Mouse (Mus musculus) liver, embryonic 13.5 days (tissue): ENCODE measurements around the gene Zfp36l1. TPM values are rescaled to one million over a fixed set of nuclear protein-coding genes. Genes with fewer than 3 reads are reported as not detected.

Source experiments
- ATAC-seq: fragments of 200-750 bp; cut with Nextera tagmentation; 2 replicates; pipeline ENCODE4 v1.8.0; 2017; ENCODE audit warnings: low read depth, mild to moderate bottlenecking, moderate number of reproducible peaks, moderate library complexity
- DNase-seq: peaks from one replicate; pipeline ENCODE4 v3.0.0; 2022
- H3K27ac ChIP-seq: fragments of 300-500 bp; sonication (generic); 2 replicates; pipeline ENCODE4 v1.5.1; 2015; ENCODE audit warnings: moderate library complexity, mild to moderate bottlenecking, inconsistent platforms
- H3K27me3 ChIP-seq: fragments of 300-500 bp; sonication (generic); 2 replicates; pipeline ENCODE4 v1.6.1; 2015; ENCODE audit warnings: mild to moderate bottlenecking, inconsistent platforms
- H3K36me3 ChIP-seq: fragments of 300-500 bp; sonication (generic); 2 replicates; pipeline ENCODE4 v1.6.1; 2015; ENCODE audit warnings: mild to moderate bottlenecking, inconsistent platforms
- H3K4me1 ChIP-seq: fragments of 300-500 bp; sonication (generic); replicated peaks from 2 replicates; pipeline ENCODE4 v1.6.1; 2015; ENCODE audit warnings: inconsistent platforms
- H3K4me2 ChIP-seq: fragments of 300-500 bp; sonication (generic); 2 replicates; pipeline ENCODE4 v1.6.1; 2015; ENCODE audit warnings: inconsistent platforms, mild to moderate bottlenecking, moderate library complexity
- H3K4me3 ChIP-seq: fragments of 300-500 bp; sonication (generic); replicated peaks from 2 replicates; pipeline ENCODE4 v1.5.1; 2015; ENCODE audit warnings: mild to moderate bottlenecking, inconsistent platforms
- H3K9ac ChIP-seq: fragments of 300-500 bp; sonication (generic); 2 replicates; pipeline ENCODE4 v1.6.1; 2015; ENCODE audit warnings: mild to moderate bottlenecking, inconsistent platforms
- H3K9me3 ChIP-seq: fragments of 300-500 bp; sonication (generic); replicated peaks from 2 replicates; pipeline ENCODE4 v1.6.1; 2016; ENCODE audit warnings: inconsistent platforms
- WGBS: fragments of 180-500 bp; shearing (Covaris S2); methylation state at CpG from one replicate; pipeline ENCODE4 v1.1.7; 2015; ENCODE audit not compliant: insufficient replicate concordance; 5-methylcytosine and 5-hydroxymethylcytosine counted together
- polyA plus RNA-seq: library from polyadenylated mRNA; unstranded; fragments of >200 nt; fragmentation: Nextera tagmentation; extraction: Ambion mirVana; gene quantifications from 2 replicates; pipeline ENCODE4 v1.2.1, GENCODE M21; 2015

Gene Zfp36l1
- polyA plus RNA-seq, 1 experiment from 2014 or later, result 18.3 TPM

DNA sequence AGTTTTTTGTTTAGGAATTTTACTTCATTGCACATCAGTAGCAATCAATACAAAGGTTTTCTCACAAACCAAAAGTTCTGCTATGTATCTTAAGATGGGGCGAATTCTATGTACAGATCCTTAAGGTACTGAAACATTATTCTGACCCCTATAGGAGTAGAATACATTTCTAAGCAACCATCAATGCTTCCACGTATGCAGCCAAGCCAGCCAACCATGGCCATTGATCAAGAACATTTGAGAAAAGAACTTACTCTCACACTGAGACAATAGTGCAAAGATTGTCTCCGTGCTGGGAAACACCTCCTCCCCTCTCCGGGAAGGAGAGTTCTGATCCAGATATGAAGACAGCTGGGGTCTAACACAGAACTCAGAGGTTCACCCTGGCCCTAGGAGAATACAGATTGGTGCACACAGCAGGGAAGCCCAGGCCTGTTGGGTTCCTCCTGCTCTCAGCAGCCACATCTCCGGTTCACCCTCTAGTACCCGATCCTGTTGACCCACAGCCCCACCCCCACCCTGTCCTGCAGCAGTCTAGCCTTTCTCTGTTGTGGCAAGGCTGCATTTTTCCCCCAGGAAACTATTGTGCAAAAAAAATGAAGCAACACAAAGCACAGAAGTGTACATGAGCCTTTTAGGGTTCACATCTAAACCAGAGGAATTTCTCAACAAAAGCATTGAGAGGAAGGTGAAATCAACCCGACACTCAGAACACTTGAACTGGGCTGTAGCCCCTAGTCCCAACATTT is 49.2 kb downstream of the Zfp36l1 start:
- Histone ChIP-seq H3K36me3 (no peaks in the 10 kb centered on the region), H3K4me3 (no peak overlapping the region), H3K9ac (no peak overlapping the region), H3K27ac (no peak overlapping the region), H3K4me2 (no peak overlapping the region), H3K27me3 (no peaks in the 10 kb centered on the region), H3K9me3 (no peaks in the 10 kb centered on the region), H3K4me1 (peaks cover 56% of the 10 kb centered on the region)
- 0 out of 2 replicates have a peak, but pooled peaks have one; percentile 45 for ATAC-seq
- 44% methylated on average over 7 of the region's 7 CpGs for WGBS
- DNase-seq, result no peak

DNA sequence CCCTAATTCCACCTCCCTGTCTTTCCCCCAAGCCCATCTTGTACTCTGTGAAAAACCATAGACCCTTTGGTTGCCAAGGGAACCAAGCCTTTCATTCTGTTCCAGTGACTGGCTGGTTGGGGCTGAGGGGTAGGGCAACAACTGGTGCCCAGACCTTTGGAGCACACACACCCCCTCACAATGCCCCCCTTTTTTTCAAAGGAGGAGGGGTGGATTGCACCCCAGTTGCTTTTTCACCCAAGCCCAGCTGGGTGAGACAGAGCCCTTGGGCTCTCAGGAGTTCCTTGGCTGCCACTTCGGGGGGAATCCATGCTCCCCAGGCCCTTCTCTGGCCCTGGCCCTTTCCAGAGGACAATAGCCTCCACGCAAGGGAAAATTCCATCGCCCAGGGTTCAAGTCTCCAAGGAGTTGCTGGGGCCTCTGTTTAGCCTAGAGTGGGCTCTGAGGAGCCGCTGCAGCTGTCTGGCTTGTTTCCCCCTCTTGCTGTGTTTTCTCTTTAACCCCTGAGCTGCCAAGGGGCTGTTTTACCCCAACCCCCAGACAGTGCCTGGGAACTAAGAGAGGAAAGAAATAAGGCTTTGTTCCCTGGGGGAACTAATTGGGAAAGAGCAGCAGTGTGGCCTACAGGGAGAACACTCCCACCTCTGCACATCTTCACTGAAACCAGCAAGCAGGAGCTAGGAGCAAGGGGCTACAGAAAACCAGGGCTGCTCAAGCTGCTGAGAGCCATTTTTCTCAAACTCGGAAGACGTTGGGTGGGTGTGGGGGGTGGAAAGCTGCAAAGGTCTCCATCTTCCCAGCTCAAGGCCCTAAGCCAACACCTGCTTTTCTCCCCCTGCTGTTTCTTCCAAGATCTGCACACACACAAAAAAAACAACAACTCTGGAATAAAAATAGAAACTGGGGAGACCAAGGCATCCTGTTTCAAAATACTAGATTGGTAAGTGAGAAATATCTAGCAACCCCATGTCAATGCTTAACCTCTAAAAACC is 50.1 kb downstream of the Zfp36l1 start:
- DNase-seq (no peak), ATAC-seq (no peak)
- Histone ChIP-seq H3K27ac (no peak overlapping the region), H3K9me3 (no peaks in the 10 kb centered on the region), H3K27me3 (no peaks in the 10 kb centered on the region), H3K9ac (no peak overlapping the region), H3K4me3 (no peak overlapping the region), H3K36me3 (no peaks in the 10 kb centered on the region), H3K4me1 (peaks cover 53% of the 10 kb centered on the region), H3K4me2 (no peak overlapping the region)
- WGBS, result 50% methylated on average over 6 of the region's 6 CpGs

DNA sequence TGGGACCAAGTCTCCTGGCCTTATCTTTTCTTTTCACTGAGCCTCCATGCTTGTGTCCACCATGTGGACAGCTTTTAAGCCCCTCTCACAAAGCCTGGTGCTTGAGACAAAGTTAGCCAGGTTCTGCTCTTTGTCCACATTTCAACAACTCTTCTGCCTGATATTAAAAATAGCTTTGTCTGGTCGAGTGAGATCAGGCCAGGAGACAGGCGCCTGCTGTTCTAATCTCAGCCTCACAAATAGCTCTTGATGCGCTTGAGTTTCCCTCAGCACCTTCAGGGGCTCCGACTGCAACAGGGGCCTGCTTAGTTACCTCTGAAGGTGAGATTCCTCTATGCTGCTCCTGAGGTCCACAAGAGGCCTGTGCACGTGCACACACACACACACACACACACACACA is 51.0 kb downstream of the Zfp36l1 start:
- H3K36me3 ChIP-seq, result no peaks in the 10 kb centered on the region
- ATAC-seq, result no peak
- no peak for DNase-seq
- H3K9me3 ChIP-seq, result no peaks in the 10 kb centered on the region
- H3K4me3 ChIP-seq, result no peak overlapping the region
- H3K27ac ChIP-seq, result no peak overlapping the region
- WGBS, result 30% methylated on average over 5 of the region's 5 CpGs
- H3K9ac ChIP-seq, result no peak overlapping the region
- no peaks in the 10 kb centered on the region for H3K27me3 ChIP-seq
- no peak overlapping the region for H3K4me2 ChIP-seq
- peaks cover 53% of the 10 kb centered on the region for H3K4me1 ChIP-seq

DNA sequence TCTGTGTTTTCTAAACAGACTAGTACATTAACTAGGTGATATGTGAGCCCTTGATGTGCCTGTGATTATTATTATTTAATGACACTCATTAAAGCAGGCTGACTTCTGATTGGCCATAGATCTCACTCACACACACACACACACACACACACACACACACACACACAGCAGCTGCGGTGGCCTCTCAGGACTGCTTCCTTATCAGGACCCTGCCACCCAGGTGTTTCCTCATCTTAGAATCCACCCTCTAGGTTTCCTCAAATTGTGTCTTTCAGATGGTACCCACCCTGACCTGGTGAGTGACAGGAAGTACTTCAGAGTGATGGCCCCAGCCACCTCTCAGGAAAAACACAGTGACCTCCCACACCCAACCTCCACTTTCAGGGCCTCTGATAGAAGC is 52.0 kb downstream of the Zfp36l1 start:
- Histone ChIP-seq H3K27ac (no peak overlapping the region), H3K9ac (no peak overlapping the region), H3K4me2 (no peak overlapping the region), H3K27me3 (no peaks in the 10 kb centered on the region), H3K4me3 (no peak overlapping the region), H3K36me3 (no peaks in the 10 kb centered on the region), H3K4me1 (peaks cover 53% of the 10 kb centered on the region), H3K9me3 (no peaks in the 10 kb centered on the region)
- WGBS, result 18% methylated on average over 1 of the region's 1 CpGs
- no peak for DNase-seq
- ATAC-seq, result peak; percentile 45; the same call in 1 of the 2 replicates

DNA sequence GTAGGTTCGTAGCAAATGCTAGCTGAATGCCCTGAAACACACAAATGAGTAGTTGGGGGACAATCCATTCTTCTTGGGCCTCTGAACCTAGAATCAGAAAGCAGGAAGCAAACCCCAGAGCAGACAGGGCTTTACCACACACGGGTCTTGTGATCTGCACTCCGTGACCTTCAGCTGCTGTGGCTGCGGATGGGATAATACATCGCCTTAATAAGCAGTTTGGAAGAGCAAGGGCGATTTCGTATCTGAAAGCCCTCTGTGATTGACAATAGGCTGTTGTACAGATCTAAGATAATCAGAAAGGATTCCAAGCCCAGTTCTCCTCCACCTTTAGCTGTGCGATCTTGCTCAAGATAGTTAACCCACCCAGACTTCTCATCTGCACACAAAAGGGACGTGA is 52.5 kb downstream of the Zfp36l1 start:
- no peak for ATAC-seq
- H3K9ac ChIP-seq, result no peak overlapping the region
- no peaks in the 10 kb centered on the region for H3K36me3 ChIP-seq
- no peak overlapping the region for H3K27ac ChIP-seq
- DNase-seq, result no peak
- H3K9me3 ChIP-seq, result no peaks in the 10 kb centered on the region
- H3K4me2 ChIP-seq, result no peak overlapping the region
- 41% methylated on average over 9 of the region's 9 CpGs for WGBS
- peaks cover 53% of the 10 kb centered on the region for H3K4me1 ChIP-seq
- H3K27me3 ChIP-seq, result no peaks in the 10 kb centered on the region
- H3K4me3 ChIP-seq, result no peak overlapping the region

DNA sequence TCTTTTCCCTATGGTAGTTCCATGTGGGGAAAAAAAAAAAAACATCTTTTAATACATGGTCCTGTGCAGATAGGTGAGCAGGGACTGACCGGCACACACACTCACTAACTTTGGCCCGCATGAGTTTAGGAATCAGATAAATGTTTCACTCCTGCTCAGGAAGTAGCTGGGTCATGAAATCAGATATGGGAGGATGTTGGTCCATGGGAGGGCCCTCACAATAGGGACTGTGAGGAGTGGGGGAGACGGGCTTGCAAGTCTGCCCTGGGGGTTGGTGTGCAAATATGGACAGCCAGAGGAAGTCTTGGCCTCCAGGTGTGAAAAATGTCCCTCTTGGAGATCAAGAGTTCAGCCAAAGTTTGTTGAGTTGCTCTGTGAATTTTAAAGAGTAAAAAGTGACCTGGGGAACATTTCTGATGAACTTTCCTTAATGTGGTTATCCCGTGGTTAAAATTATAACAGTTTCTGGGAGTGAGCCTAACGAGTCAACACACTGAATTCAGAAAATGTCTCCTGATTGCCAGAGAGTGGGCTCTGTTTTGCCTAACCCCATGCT is 53.0 kb downstream of the Zfp36l1 start:
- no peak overlapping the region for H3K4me2 ChIP-seq
- H3K36me3 ChIP-seq, result no peaks in the 10 kb centered on the region
- peaks cover 52% of the 10 kb centered on the region for H3K4me1 ChIP-seq
- DNase-seq, result no peak
- no peak overlapping the region for H3K27ac ChIP-seq
- no peak overlapping the region for H3K4me3 ChIP-seq
- no peak for ATAC-seq
- H3K27me3 ChIP-seq, result no peaks in the 10 kb centered on the region
- 28% methylated on average over 5 of the region's 5 CpGs for WGBS
- no peaks in the 10 kb centered on the region for H3K9me3 ChIP-seq
- H3K9ac ChIP-seq, result no peak overlapping the region

Other genes with a start within 250 kb of the Zfp36l1 start
- gene Actn1, start 147.4 kb upstream of the Zfp36l1 start, polyA plus RNA-seq, result 7.3 and 8.6 TPM in 2 replicates